Mouse (Mus musculus) c-Kit-positive CD71-negative TER-119-negative erythroid progenitor cells, embryonic 14.5 days (primary cell): Measurements from ENCODE around the gene Nanos3.

Experiments
- DNase-seq: peaks from one replicate; pipeline ENCODE4 v3.0.0-alpha.2; 2013; ENCODE audit warnings: low read depth

Gene Nanos3

GRCm38 (mm10) chr8:84185117-84185516 is at the start of gene Nanos3:
TSS of gene Nanos3 (minus strand) at chr8:84185217.
- no peak for DNase-seq

GRCm38 (mm10) chr8:84233055-84233454 is 48.0 kb upstream of the Nanos3 start:
- DNase-seq: no peak

- DNase-seq: no peak
Measured at GRCm38 (mm10) chr8:84230735-84231134, 45.7 kb upstream of the Nanos3 start.

- no peak for DNase-seq
Measured at GRCm38 (mm10) chr8:84223322-84224029, 38.5 kb upstream of the Nanos3 start.

GRCm38 (mm10) chr8:84222566-84223165 is 37.6 kb upstream of the Nanos3 start:
- DNase-seq: no peak

GRCm38 (mm10) chr8:84220105-84220504 is 35.1 kb upstream of the Nanos3 start:
- DNase-seq: no peak

- DNase-seq: no peak
Measured at GRCm38 (mm10) chr8:84218143-84218542, 33.1 kb upstream of the Nanos3 start.

- no peak for DNase-seq
Measured at GRCm38 (mm10) chr8:84217206-84217605, 32.2 kb upstream of the Nanos3 start.

GRCm38 (mm10) chr8:84213277-84213676 is 28.3 kb upstream of the Nanos3 start:
- DNase-seq: no peak

GRCm38 (mm10) chr8:84211881-84212563 is 27.0 kb upstream of the Nanos3 start:
- DNase-seq: no peak

GRCm38 (mm10) chr8:84211202-84211601 is 26.2 kb upstream of the Nanos3 start:
- no peak for DNase-seq

GRCm38 (mm10) chr8:84210167-84210791 is 25.3 kb upstream of the Nanos3 start:
- no peak for DNase-seq

GRCm38 (mm10) chr8:84208381-84209380 is 23.7 kb upstream of the Nanos3 start:
- DNase-seq: no peak

- no peak for DNase-seq
Measured at GRCm38 (mm10) chr8:84207811-84208210, 22.8 kb upstream of the Nanos3 start.

- DNase-seq: no peak
Measured at GRCm38 (mm10) chr8:84206666-84207065, 21.6 kb upstream of the Nanos3 start.

- DNase-seq: no peak
Measured at GRCm38 (mm10) chr8:84205073-84205472, 20.1 kb upstream of the Nanos3 start.

GRCm38 (mm10) chr8:84203975-84204772 is 19.2 kb upstream of the Nanos3 start:
- no peak for DNase-seq

- DNase-seq: no peak
Measured at GRCm38 (mm10) chr8:84202938-84203917, 18.2 kb upstream of the Nanos3 start.

GRCm38 (mm10) chr8:84202466-84202865 is 17.4 kb upstream of the Nanos3 start:
- no peak for DNase-seq
